Mouse (Mus musculus) hindbrain, postnatal 0 days (tissue): ENCODE results near the gene Dhx38. TPM values are rescaled to one million over a fixed set of nuclear protein-coding genes. Genes with fewer than 3 reads are reported as not detected.

ENCODE experiments used
- ATAC-seq: fragments of 200-750 bp; cut with Nextera tagmentation; 2 replicates; pipeline ENCODE4 v1.8.0; 2017; ENCODE audit warnings: mild to moderate bottlenecking, moderate TSS enrichment, moderate library complexity
- DNase-seq: peaks from one replicate; pipeline ENCODE4 v3.0.0-alpha.2; 2015; ENCODE audit warnings: low spot score
- H3K27ac ChIP-seq: fragments of 300-500 bp; sonication (generic); 2 replicates; pipeline ENCODE4 v1.5.1; 2014; ENCODE audit warnings: mild to moderate bottlenecking
- H3K27me3 ChIP-seq: fragments of 300-500 bp; sonication (generic); 2 replicates; pipeline ENCODE4 v1.6.1; 2014; ENCODE audit warnings: low read length, mixed read lengths; ENCODE audit not compliant: insufficient read depth
- H3K36me3 ChIP-seq: fragments of 300-500 bp; sonication (generic); 2 replicates; pipeline ENCODE4 v1.6.1; 2014; ENCODE audit warnings: low read length, mixed read lengths; ENCODE audit not compliant: insufficient read depth
- H3K4me1 ChIP-seq: fragments of 300-500 bp; sonication (generic); 2 replicates; pipeline ENCODE4 v1.6.1; 2014; ENCODE audit warnings: antibody characterized with exemption, low read length, mixed read lengths; ENCODE audit not compliant: insufficient read depth
- H3K4me2 ChIP-seq: fragments of 300-500 bp; sonication (generic); 2 replicates; pipeline ENCODE4 v1.6.1; 2014; ENCODE audit warnings: low read depth, mild to moderate bottlenecking, low read length, moderate library complexity, mixed read lengths
- H3K4me3 ChIP-seq: fragments of 300-500 bp; sonication (generic); 2 replicates; pipeline ENCODE4 v1.5.1; 2014; ENCODE audit warnings: low read length
- H3K9ac ChIP-seq: fragments of 300-500 bp; sonication (generic); replicated peaks from 2 replicates; pipeline ENCODE4 v1.6.1; 2014; ENCODE audit warnings: mild to moderate bottlenecking, low read length, moderate library complexity, mixed read lengths
- H3K9me3 ChIP-seq: fragments of 300-500 bp; sonication (generic); 2 replicates; pipeline ENCODE4 v1.6.1; 2016; ENCODE audit warnings: low read length, mixed read lengths
- CTCF ChIP-seq: IDR thresholded peaks from 2 replicates; pipeline ENCODE4 v1.5.1; 2016; ENCODE audit warnings: antibody characterized with exemption, control low read depth, low read depth
- WGBS: fragments of 180-500 bp; shearing (Covaris S2); extraction: QIAGEN DNeasy Blood & Tissue Kit; methylation state at CpG from one replicate; pipeline ENCODE4 v1.1.7; 2014; 5-methylcytosine and 5-hydroxymethylcytosine counted together
- polyA plus RNA-seq: library from polyadenylated mRNA; unstranded; fragments of >200 nt; fragmentation: Nextera tagmentation; extraction: Ambion mirVana; gene quantifications from 2 replicates; pipeline ENCODE4 v1.2.1, GENCODE M21; 2015
- total RNA-seq: library from RNA; depleted of rRNA; stranded (reverse); fragments of >200 nt; gene quantifications from 2 replicates; pipeline ENCODE4 v1.2.3, GENCODE M21; 2014

Gene Dhx38
- total and polyA plus RNA-seq, 2 experiments from 2014 or later, result 13.7 to 24.2 TPM

DNA sequence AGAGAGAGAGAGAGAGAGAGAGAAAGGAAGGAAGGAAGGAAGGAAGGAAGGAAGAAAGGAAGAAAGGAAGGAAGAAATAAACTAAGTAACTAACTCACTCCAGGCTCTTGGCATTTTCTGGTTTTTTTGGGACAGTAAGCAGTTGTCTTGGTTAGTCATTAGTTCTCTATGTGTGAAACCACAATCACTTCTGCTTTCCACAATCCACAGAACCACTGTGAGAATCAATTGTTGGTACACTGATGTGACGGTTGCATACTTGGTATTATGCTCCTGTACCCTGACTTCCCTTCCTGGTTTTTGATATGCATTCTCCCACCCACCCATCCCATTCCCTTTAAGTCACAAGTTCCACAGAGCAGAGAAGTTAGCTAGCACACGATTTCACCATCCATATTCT, 1.8 kb downstream of the Dhx38 start:
- Histone ChIP-seq H3K4me2 (no peak overlapping the region), H3K4me1 (no peaks in the 10 kb centered on the region), H3K36me3 (peaks cover 37% of the 10 kb centered on the region), H3K27me3 (no peaks in the 10 kb centered on the region), H3K9ac (no peak overlapping the region), H3K9me3 (no peaks in the 10 kb centered on the region), H3K4me3 (no peak overlapping the region), H3K27ac (no peak overlapping the region)
- no peak for TF ChIP-seq CTCF
- ATAC-seq, result no peak
- 80% methylated on average over 2 of the region's 2 CpGs for WGBS
- no peak for DNase-seq

DNA sequence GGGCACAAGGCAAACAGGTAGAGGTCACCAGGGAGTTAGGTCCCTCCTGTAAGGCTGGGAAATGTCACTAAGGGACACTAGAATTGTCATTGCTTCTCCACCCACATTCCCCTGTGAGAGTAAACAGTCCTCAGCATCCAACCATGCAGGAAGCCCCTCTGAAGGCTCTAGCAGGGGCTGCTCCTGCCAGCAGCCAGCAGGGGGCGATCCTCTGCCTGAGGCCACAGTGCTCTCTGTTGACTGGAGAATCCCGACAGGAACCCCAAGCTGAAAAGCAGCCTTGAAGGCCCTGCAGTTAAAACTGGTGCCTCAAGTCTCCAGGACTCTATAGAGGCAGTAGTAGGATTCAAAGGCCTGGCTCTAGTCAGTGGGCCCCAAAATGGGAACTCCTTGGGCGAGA, 14.0 kb downstream of the Dhx38 start:
- WGBS, result 39% methylated on average over 3 of the region's 3 CpGs
- Histone ChIP-seq H3K9ac (no peak overlapping the region), H3K4me1 (no peaks in the 10 kb centered on the region), H3K27ac (no peak overlapping the region), H3K27me3 (no peaks in the 10 kb centered on the region), H3K4me3 (no peak overlapping the region), H3K4me2 (no peak overlapping the region), H3K9me3 (no peaks in the 10 kb centered on the region), H3K36me3 (peaks cover 91% of the 10 kb centered on the region)
- no peak for ATAC-seq
- DNase-seq, result peak; percentile 44
- peak; percentile 71 for TF ChIP-seq CTCF

DNA sequence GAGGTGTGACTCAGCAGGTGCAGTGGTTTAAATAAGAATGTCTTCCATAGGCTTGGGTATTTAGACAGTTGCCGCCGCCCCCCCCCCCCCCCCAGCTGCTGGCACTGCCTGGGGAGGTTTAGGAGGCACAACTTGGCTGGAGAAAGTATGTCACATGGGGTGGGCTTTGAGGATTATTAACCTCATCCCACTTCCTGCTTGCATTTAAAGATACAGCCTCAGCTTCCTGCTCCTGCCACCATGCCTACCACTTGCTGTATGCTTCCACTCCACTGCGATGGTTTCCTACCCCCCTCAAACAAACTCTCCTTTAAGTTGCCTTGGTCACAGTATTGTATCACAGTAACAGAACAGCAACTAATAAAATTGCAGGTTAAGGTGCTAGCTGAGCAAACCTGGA, 21.6 kb downstream of the Dhx38 start:
- WGBS, result 50% methylated on average over 3 of the region's 3 CpGs
- no peak overlapping the region for H3K9ac ChIP-seq
- H3K27ac ChIP-seq, result no peak overlapping the region
- no peak for TF ChIP-seq CTCF
- DNase-seq (no peak), ATAC-seq (no peak)
- H3K4me2 ChIP-seq, result no peak overlapping the region
- no peak overlapping the region for H3K4me3 ChIP-seq
- H3K4me1 ChIP-seq, result no peaks in the 10 kb centered on the region
- H3K36me3 ChIP-seq, result peaks cover 18% of the 10 kb centered on the region
- H3K9me3 ChIP-seq, result no peaks in the 10 kb centered on the region
- H3K27me3 ChIP-seq, result no peaks in the 10 kb centered on the region

DNA sequence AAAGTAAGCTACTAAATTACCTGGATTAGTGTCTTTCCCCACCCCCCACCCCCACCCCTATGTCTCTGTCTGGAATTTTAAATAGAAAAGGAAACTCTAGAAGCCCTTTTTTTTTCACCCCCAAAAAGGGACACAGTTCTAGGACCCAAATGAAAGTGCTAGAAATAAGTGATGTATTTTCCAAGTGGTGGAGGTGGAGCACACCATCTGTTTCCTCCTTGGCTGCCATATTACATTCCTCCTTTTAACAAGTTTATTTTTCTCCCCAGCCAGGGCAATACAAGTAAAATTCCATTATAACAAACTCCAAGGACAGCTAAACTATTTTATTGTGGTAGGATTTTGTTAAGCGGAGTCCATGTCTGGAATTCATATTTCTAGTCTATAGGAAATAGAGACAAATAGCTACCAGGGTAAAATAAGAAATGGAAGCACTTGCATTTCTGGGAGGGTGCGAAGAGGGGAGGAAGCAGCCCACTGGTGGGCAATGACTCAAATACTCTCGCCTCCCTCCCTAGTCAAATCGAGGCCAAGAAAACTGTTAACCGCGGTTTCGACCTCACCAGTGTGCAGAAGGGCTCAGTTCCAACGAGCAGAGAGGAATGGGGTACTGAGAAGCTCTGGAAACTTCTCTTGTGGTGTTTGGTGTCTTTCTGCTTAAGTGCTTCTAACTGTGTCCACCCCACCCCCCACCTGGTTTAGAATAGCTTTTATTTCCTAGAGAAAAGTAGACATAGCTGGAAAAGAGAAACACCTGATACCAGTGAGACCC, 22.7 kb downstream of the Dhx38 start:
- H3K4me2 ChIP-seq, result no peak overlapping the region
- H3K9me3 ChIP-seq, result no peaks in the 10 kb centered on the region
- H3K27ac ChIP-seq, result no peak overlapping the region
- H3K36me3 ChIP-seq, result peaks cover 12% of the 10 kb centered on the region
- H3K27me3 ChIP-seq, result no peaks in the 10 kb centered on the region
- no peak overlapping the region for H3K4me3 ChIP-seq
- no peaks in the 10 kb centered on the region for H3K4me1 ChIP-seq
- DNase-seq, result no peak
- no peak for TF ChIP-seq CTCF
- 81% methylated on average over 8 of the region's 8 CpGs for WGBS
- H3K9ac ChIP-seq, result no peak overlapping the region
- no peak for ATAC-seq

DNA sequence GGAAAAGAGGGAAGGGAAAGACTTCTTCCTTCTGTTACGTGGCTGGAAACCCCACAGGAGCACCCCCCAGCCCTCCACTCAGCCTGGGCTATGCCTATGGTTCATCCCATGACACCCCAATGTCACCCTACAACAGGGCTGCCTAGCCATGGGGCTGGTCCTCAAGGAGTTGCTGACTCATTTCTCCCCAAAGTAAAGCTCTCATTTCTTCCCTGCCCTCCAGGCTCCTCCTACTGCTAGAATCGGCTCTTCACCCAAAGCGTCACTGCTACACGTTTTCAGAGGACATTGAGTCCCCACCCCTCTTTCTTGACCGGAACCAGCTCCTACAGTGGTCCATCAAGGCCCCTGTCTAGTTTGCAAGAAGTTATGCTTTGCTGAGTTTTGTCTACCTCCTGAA, 23.5 kb downstream of the Dhx38 start:
- Histone ChIP-seq H3K9me3 (no peaks in the 10 kb centered on the region), H3K4me3 (no peak overlapping the region), H3K9ac (no peak overlapping the region), H3K36me3 (peaks cover 4% of the 10 kb centered on the region; the same call in 1 of the 2 replicates), H3K27me3 (no peaks in the 10 kb centered on the region), H3K4me2 (no peak overlapping the region), H3K4me1 (no peaks in the 10 kb centered on the region), H3K27ac (no peak overlapping the region)
- no peak for TF ChIP-seq CTCF
- no peak for DNase-seq
- ATAC-seq, result no peak
- 62% methylated on average over 5 of the region's 5 CpGs for WGBS

DNA sequence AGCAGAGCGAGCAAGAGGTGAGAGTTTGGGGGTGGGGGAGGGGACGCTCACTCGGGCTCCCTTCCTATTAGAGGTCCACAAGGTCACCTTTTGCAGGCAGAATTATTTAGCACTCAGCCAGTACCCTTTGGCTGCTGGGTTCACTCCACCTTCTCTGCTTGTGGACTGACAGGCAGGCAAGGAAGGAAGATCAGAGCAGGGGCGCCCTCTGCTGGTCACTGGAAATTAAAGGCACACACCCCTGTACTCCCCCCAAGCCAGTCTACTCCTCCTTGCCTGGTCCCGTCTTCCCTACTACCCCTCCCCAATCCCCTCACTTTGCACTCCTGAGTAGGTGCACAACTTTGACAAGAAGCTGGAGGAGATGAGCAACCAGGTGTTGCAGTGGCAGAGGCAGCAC, 29.0 kb downstream of the Dhx38 start:
- Histone ChIP-seq H3K4me2 (peak overlapping the region; percentile 27), H3K27me3 (no peaks in the 10 kb centered on the region), H3K4me3 (no peak overlapping the region), H3K4me1 (no peaks in the 10 kb centered on the region), H3K9ac (no peak overlapping the region), H3K27ac (no peak overlapping the region), H3K9me3 (no peaks in the 10 kb centered on the region), H3K36me3 (no peaks in the 10 kb centered on the region)
- DNase-seq (peak; percentile 88), ATAC-seq (peak; percentile 91)
- peak; percentile 91 for TF ChIP-seq CTCF
- 7% methylated on average over 5 of the region's 5 CpGs for WGBS
